Mouse (Mus musculus): ENCODE data around the gene G430095P16Rik. TPM values are rescaled to one million over a fixed set of nuclear protein-coding genes. Genes with fewer than 3 reads are reported as not detected.

G430095P16Rik gene
- polyA plus RNA-seq, 2 experiments from 2014 or later = 20.2 to 37.5 TPM

DNA sequence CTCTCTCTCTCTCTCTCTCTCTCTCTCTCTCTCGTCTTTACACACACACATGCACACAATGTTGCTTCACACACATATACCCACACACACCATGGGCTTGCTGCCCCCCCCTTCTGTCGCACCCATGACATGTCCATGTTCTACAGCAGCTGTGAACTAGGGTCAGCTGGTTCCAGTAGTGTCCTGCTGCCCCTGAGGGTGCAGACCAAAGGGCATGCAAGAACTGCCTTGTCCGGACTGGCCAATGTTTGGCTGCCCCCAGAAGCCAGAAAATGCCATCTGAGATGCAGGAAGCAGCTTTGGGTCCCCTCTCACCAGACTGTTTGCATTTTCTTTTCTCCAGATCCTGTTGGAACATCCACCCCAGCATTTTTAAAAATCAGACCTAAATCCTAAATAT lies 49.8 kb downstream of the G430095P16Rik start:
- no peak for ATAC-seq

DNA sequence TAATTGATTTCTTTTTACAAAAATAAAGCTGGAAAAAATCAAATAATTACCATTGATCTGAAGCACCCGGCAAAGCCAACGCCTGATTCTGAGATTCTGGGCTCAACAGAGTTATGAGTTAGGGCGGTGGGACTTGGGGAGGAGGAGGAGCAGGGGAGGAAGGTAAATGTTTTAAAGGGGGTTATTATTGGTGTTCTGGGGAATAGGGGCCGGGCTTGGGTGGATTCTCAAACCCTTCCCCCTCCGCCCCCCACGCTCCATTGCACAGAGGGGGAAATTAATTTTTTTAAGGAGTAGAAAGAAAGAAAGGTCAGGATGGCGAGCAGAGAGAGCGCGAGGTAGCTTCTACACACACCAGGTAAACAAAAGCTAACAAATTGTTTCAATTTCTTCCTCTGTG lies 50.5 kb downstream of the G430095P16Rik start:
- no peak for ATAC-seq

DNA sequence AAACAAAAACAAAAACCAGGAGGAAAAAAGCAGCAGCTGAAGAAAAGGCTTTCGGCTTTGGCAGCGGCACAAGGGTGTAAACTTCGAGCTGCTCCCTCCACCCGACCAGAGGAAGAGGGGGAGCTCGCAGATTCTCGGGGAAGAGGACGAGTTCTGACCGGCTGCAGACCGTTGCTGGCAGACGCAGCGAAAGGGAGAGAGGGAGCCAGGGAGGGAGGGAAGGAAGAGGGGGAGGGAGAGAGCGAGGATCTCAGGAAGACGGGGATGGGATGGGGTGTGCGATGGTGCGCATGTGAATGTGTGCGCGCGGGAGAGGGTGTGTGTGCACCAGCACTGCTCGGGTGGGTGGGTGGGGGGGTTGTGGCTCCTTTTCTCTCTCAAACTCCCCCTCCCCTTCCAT lies 51.0 kb downstream of the G430095P16Rik start:
- no peak for ATAC-seq

DNA sequence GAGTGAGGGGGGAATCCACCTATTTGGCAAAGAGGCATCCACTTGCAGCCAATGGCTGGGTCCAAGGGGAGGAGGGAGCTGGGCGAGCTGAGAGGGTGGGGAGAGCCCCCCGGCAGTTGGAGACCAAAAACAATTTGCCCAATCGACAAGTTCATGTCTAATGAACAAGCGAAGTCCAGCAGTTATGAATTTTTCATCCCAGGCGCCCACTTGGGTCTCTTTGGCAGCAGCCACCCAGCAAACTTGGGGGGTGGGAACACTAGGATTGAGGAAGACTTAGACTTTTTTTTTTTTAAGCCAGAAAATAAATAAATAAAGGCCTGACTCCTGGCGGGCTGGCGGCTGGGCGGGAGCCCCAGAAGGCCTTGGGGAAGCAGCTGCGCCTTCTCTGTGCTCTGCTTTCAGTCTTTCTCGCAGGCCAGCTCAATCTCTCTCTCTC lies 51.7 kb downstream of the G430095P16Rik start:
- no peak for ATAC-seq

DNA sequence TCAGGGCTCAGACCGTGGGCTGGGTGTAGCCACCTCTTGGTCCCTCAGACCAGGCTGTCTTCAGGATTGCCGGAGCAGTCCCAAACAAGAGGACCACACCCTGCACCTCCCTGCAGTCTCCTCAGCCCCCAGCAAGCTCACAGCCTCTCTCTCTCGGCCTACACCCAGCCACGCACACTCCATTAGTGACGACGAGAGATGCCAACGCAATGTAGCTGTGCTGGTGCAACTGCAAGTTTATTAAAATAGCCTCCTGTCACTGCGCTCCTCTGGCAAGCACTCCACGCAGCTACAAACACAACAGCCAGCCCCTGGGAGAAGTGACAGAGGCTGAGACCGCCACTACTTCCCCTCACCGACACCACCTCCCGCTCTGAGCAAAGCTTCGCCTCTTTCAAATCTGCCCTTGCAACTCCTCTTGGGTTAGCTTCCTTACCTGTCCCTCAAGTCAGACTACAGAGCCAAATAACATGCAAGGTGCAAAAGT lies 52.3 kb downstream of the G430095P16Rik start:
- ATAC-seq = no peak

DNA sequence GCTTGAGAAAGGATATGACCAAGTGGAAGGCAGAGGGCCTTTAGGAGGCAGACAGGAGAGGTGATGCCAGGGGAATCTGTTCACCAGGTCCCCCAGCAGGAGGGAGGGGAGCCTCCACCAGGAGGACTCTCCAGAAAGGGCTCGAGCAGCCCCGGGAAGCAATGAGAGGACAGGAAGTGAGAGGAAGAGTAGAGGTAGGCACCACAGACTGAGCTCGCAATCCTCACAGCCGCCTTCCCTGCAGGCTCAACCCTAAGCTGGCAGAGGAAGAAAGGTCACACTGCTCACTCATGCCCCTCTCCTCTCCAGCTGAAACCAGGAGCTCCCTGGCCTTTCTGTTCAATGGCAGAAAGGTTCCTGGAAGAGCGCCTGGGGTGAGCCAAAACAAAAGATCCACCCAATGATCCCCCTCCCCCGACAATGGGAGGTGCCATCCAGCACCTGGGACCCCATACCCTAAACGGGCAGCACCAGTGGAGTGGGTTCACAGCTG lies 52.9 kb downstream of the G430095P16Rik start:
- ATAC-seq = no peak

Other genes starting within 250 kb of the G430095P16Rik start
- 10 to 100 TPM; 54.7 to 56.1 TPM for gene Ier2, start 60.2 kb upstream of the G430095P16Rik start, polyA plus RNA-seq (2017; shearing (Covaris generic))
- 10 to 100 TPM; 32.6 to 49.8 TPM for gene Trmt1, start 36.7 kb upstream of the G430095P16Rik start, polyA plus RNA-seq (2017; shearing (Covaris generic))
- gene Nacc1, start 35.1 kb upstream of the G430095P16Rik start, polyA plus RNA-seq (2017; shearing (Covaris generic)) = 10 to 100 TPM in 1 of 2 experiments, 1 to 10 TPM in 1; 9.4 to 12.5 TPM
- gene Lyl1, start 21.6 kb upstream of the G430095P16Rik start, polyA plus RNA-seq (2017; shearing (Covaris generic)) = 1 to 10 TPM in 1 of 2 experiments, under 1 TPM in 1; 0.85 to 1.2 TPM
- 1 to 10 TPM; 2.0 to 2.2 TPM for gene Nfix, start 77.3 kb downstream of the G430095P16Rik start, polyA plus RNA-seq (2017; shearing (Covaris generic))
- gene Dand5, start 99.8 kb downstream of the G430095P16Rik start, polyA plus RNA-seq (2017; shearing (Covaris generic)) = 1 to 10 TPM; 4.2 to 4.5 TPM
- gene Gadd45gip1, start 108.5 kb downstream of the G430095P16Rik start, polyA plus RNA-seq (2017; shearing (Covaris generic)) = 10 to 100 TPM; 18.5 to 21.5 TPM
- 100 to 1,000 TPM; 125 to 131 TPM for gene Rad23a, start 117.7 kb downstream of the G430095P16Rik start, polyA plus RNA-seq (2017; shearing (Covaris generic))
- 100 to 1,000 TPM; 269 to 303 TPM for gene Calr, start 123.9 kb downstream of the G430095P16Rik start, polyA plus RNA-seq (2017; shearing (Covaris generic))
- 10 to 100 TPM; 45.8 to 58.4 TPM for gene Farsa, start 134.0 kb downstream of the G430095P16Rik start, polyA plus RNA-seq (2017; shearing (Covaris generic))
- gene Syce2, start 149.1 kb downstream of the G430095P16Rik start, polyA plus RNA-seq (2017; shearing (Covaris generic)) = 10 to 100 TPM in 1 of 2 experiments, 1 to 10 TPM in 1; 8.2 to 15.0 TPM
- gene Gcdh, start 170.9 kb downstream of the G430095P16Rik start, polyA plus RNA-seq (2017; shearing (Covaris generic)) = 10 to 100 TPM; 11.3 to 15.1 TPM
- gene Klf1, start 178.9 kb downstream of the G430095P16Rik start, polyA plus RNA-seq (2017; shearing (Covaris generic)) = 1 to 10 TPM in 1 of 2 experiments, not detected in 1; 1.1 TPM
- gene Dnase2a, start 185.6 kb downstream of the G430095P16Rik start, polyA plus RNA-seq (2017; shearing (Covaris generic)) = 10 to 100 TPM; 15.1 to 18.1 TPM
- 1 to 10 TPM in 1 of 2 experiments, under 1 TPM in 1; 0.64 to 1.0 TPM for gene Mast1, start 214.4 kb downstream of the G430095P16Rik start, polyA plus RNA-seq (2017; shearing (Covaris generic))
- not detected for gene Rtbdn, start 224.0 kb downstream of the G430095P16Rik start, polyA plus RNA-seq (2017; shearing (Covaris generic))
- not detected for gene Gm49661, start 246.4 kb downstream of the G430095P16Rik start, polyA plus RNA-seq (2017; shearing (Covaris generic))
- 100 to 1,000 TPM; 246 to 312 TPM for gene Prdx2, start 246.6 kb downstream of the G430095P16Rik start, polyA plus RNA-seq (2017; shearing (Covaris generic))
- gene Rnaseh2a, start 246.8 kb downstream of the G430095P16Rik start, polyA plus RNA-seq (2017; shearing (Covaris generic)) = 10 to 100 TPM; 68.9 to 91.0 TPM